Mouse (Mus musculus) E14TG2a.4 (cell line): ENCODE results near the gene Tmcc1.

Experiments
- CTCF ChIP-seq: conservative IDR thresholded peaks from 2 replicates; pipeline ENCODE4 v1.5.1; 2014; ENCODE audit warnings: low read length
- NANOG ChIP-seq: IDR thresholded peaks from 2 replicates; pipeline ENCODE4 v1.6.1; 2014; ENCODE audit warnings: borderline replicate concordance, low read length, mixed read lengths

- TF ChIP-seq CTCF: no peak
- no peak for TF ChIP-seq NANOG
These were observed 171.3 kb downstream of the Tmcc1 start for GRCm38 (mm10) chr6:116021961-116022485.
